Mouse (Mus musculus): ENCODE data around the gene Vmn2r72. TPM values are rescaled to one million over a fixed set of nuclear protein-coding genes. Genes with fewer than 3 reads are reported as not detected.

Gene Vmn2r72
- not detected in 2 replicates for total RNA-seq (2014; rRNA removed)
- not detected in 2 replicates for polyA plus RNA-seq (2015; fragmentation: Nextera tagmentation; extraction: Ambion mirVana)

DNA sequence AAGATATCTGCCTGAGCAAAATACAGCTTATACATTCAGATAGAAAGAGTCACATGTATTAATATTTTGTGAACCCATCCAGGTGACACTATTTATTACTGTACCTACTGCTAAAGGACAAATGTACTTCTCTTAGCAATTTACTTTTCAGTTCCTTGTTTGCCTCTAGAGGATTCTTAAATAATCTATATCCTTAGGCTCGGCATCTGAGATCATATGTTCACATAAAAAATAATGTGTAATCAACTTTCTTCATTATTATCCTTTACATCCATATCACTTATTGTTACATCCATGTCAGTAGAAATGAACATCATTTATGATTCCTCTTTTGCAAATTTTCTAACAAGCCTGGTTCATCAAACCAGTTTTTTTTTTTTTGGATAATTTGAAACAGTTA lies at the start of gene Vmn2r72:
Vmn2r72 (minus strand) TSS at position 101 of the 400 bp plus-strand sequence.
- no peaks in the 10 kb centered on the region for H3K4me1 ChIP-seq (ENCODE audit: insufficient read depth, low read length)
- H3K27ac ChIP-seq, result no peak within 1 kb of the TSS
- no peak within 1 kb of the TSS for H3K4me3 ChIP-seq (ENCODE audit: low read length)
- no peak within 1 kb of the TSS for H3K4me2 ChIP-seq (ENCODE audit: low read depth, low read length)
- no peaks in the 10 kb centered on the region for H3K27me3 ChIP-seq (ENCODE audit: insufficient read depth, low read length)
- DNase-seq (ENCODE audit: low spot score) (no peak), ATAC-seq (no peak)
- H3K9ac ChIP-seq (replicated peaks; ENCODE audit: low read length), result no peak within 1 kb of the TSS
- no peaks in the 10 kb centered on the region for H3K36me3 ChIP-seq (ENCODE audit: insufficient read depth, low read length)
- H3K9me3 ChIP-seq (ENCODE audit: low read length), result no peaks in the 10 kb centered on the region
- 84% methylated on average over 1 of the region's 1 CpGs for WGBS
- TF ChIP-seq CTCF (IDR thresholded peaks at IDR 0.05; ENCODE audit: low read depth), result no peak

Other genes with a start within 250 kb of the Vmn2r72 start
- not detected in 2 replicates for gene Vmn2r71, start 192.0 kb downstream of the Vmn2r72 start, total RNA-seq (2014; rRNA removed)
- not detected in 2 replicates for gene Vmn2r71, start 192.0 kb downstream of the Vmn2r72 start, polyA plus RNA-seq (2015; fragmentation: Nextera tagmentation; extraction: Ambion mirVana)
- not detected in 2 replicates for gene Vmn2r70, start 185.9 kb downstream of the Vmn2r72 start, total RNA-seq (2014; rRNA removed)
- gene Vmn2r70, start 185.9 kb downstream of the Vmn2r72 start, polyA plus RNA-seq (2015; fragmentation: Nextera tagmentation; extraction: Ambion mirVana), result not detected in 2 replicates
- not detected in 2 replicates for gene Vmn2r73, start 121.2 kb upstream of the Vmn2r72 start, total RNA-seq (2014; rRNA removed)
- gene Vmn2r73, start 121.2 kb upstream of the Vmn2r72 start, polyA plus RNA-seq (2015; fragmentation: Nextera tagmentation; extraction: Ambion mirVana), result not detected in 2 replicates
- not detected in 2 replicates for gene Vmn2r74, start 206.5 kb upstream of the Vmn2r72 start, total RNA-seq (2014; rRNA removed)
- not detected in 2 replicates for gene Vmn2r74, start 206.5 kb upstream of the Vmn2r72 start, polyA plus RNA-seq (2015; fragmentation: Nextera tagmentation; extraction: Ambion mirVana)

All from hindbrain, postnatal 0 days (tissue).